Mouse (Mus musculus): ENCODE data around the gene Xpo4. TPM values are rescaled to one million over a fixed set of nuclear protein-coding genes. Genes with fewer than 3 reads are reported as not detected.
"Not testable (repeated sequence)": the region's sequence is repeated elsewhere in the genome, so short reads cannot be mapped to it uniquely, and the experiment has no call there.

Gene Xpo4
- polyA plus RNA-seq, 1 experiment from 2014 or later = 36.7 TPM

DNA sequence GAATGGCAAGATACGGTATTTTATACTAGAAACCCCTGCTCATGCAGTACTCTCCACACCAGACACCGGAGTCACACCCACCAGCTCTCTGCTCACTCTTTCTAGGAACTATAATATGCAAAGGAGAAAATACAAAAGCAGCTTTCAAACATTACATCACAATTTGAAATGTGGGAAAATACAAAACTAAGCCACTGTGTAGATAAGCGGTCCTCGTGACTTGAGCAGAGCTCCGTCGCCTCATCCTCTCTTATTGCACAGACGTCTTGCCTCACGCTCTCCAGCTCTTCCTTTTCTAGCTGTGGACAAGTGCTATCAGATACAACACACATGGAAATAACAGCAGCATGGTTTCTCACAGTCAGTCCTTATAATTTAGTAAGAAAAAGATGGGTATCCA is 25.5 kb upstream of the Xpo4 start:
- Histone ChIP-seq H3K36me3 (ENCODE audit: control insufficient read depth, insufficient read depth, low read length) (peaks cover 49% of the 10 kb centered on the region), H3K9me3 (ENCODE audit: control insufficient read depth, low read length) (no peaks in the 10 kb centered on the region), H3K4me3 (ENCODE audit: low read length) (no peak overlapping the region), H3K27ac (ENCODE audit: low read depth, low read length) (no peak overlapping the region), H3K27me3 (ENCODE audit: control insufficient read depth, insufficient read depth, low read length) (no peaks in the 10 kb centered on the region), H3K4me1 (ENCODE audit: control insufficient read depth, insufficient read depth, low read length) (no peaks in the 10 kb centered on the region), H3K4me2 (replicated peaks; ENCODE audit: low read depth, low read length) (no peak overlapping the region), H3K9ac (ENCODE audit: low read depth, low read length) (no peak overlapping the region)
- 93% methylated on average over 8 of the region's 8 CpGs for whole genome bisulfite sequencing
- no peak for ATAC-seq (ENCODE audit: low FRiP score, low TSS enrichment)

DNA sequence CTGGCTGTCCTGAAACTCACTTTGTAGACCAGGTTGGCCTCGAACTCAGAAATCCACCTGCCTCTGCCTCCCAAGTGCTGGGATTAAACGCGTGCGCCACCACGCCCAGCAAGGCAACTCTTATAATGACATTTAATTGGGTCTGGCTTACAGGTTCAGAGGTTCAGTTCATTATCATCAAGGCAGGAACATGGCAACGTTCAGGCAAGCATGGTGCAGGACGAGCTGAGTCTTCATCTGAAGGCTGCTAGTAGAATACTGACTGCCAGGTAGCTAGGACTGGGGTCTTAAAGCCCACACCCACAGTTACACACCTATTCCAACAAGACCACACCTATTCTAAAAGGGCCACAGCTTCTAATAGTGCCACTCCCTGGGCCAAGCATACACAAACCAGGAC is 22.8 kb upstream of the Xpo4 start:
- H3K4me2 ChIP-seq (replicated peaks; ENCODE audit: low read depth, low read length); H3K4me3 ChIP-seq (ENCODE audit: low read length); H3K27ac ChIP-seq (ENCODE audit: low read depth, low read length); H3K9me3 ChIP-seq (ENCODE audit: control insufficient read depth, low read length); ATAC-seq (ENCODE audit: low FRiP score, low TSS enrichment); H3K27me3 ChIP-seq (ENCODE audit: control insufficient read depth, insufficient read depth, low read length); H3K4me1 ChIP-seq (ENCODE audit: control insufficient read depth, insufficient read depth, low read length); H3K9ac ChIP-seq (ENCODE audit: low read depth, low read length): not testable (repeated sequence)
- WGBS = 93% methylated on average over 7 of the region's 7 CpGs
- H3K36me3 ChIP-seq (ENCODE audit: control insufficient read depth, insufficient read depth, low read length) = peaks cover 28% of the 10 kb centered on the region

DNA sequence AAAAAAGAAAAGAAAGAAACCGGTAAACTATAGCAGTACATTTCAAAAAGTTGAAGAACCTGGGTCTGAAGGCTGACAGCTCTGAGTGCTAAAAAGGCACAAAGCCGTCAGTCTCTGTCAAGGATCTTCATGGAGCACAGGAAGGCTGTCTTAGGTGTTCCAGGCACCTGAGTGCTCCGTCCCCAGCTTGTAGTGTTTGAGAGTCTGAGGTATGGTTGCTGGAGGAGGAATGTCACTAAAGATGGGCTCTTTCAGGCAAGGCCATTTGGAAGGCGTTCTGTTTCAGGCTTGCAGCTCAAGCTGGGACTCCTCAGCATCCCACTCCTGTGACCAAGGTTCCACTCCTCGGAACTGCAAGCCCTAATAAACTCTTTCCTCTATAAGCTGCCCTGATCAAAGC is 22.2 kb upstream of the Xpo4 start:
- H3K27me3 ChIP-seq (ENCODE audit: control insufficient read depth, insufficient read depth, low read length) = no peaks in the 10 kb centered on the region
- no peaks in the 10 kb centered on the region for H3K4me1 ChIP-seq (ENCODE audit: control insufficient read depth, insufficient read depth, low read length)
- ATAC-seq (ENCODE audit: low FRiP score, low TSS enrichment) = no peak
- H3K4me2 ChIP-seq (replicated peaks; ENCODE audit: low read depth, low read length) = no peak overlapping the region
- 80% methylated on average over 5 of the region's 5 CpGs for WGBS
- no peak overlapping the region for H3K9ac ChIP-seq (ENCODE audit: low read depth, low read length)
- H3K9me3 ChIP-seq (ENCODE audit: control insufficient read depth, low read length) = no peaks in the 10 kb centered on the region
- no peak overlapping the region for H3K27ac ChIP-seq (ENCODE audit: low read depth, low read length)
- H3K36me3 ChIP-seq (ENCODE audit: control insufficient read depth, insufficient read depth, low read length) = peaks cover 26% of the 10 kb centered on the region
- no peak overlapping the region for H3K4me3 ChIP-seq (ENCODE audit: low read length)

DNA sequence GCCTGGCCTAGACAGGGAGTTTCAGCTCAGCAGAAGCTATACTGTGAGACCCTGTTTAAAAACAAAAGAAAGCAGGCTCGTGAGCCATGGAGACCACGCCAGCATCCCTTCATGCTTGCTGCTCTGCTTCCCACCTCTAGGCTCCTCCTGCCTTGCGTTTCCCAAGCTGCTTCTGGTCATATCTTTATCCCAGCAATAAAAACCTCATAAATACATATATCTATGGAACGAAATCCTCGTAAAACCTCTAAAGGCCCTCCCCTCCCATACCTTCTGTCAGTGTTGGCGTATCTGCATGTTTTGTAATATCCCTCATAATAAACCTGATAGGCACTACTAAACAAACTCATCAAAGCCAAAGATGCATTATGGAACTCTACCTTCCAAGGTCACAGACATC is 21.4 kb upstream of the Xpo4 start:
- Histone ChIP-seq H3K27ac (ENCODE audit: low read depth, low read length) (no peak overlapping the region), H3K27me3 (ENCODE audit: control insufficient read depth, insufficient read depth, low read length) (no peaks in the 10 kb centered on the region), H3K9me3 (ENCODE audit: control insufficient read depth, low read length) (no peaks in the 10 kb centered on the region), H3K9ac (ENCODE audit: low read depth, low read length) (no peak overlapping the region), H3K4me3 (ENCODE audit: low read length) (no peak overlapping the region), H3K4me2 (replicated peaks; ENCODE audit: low read depth, low read length) (no peak overlapping the region), H3K4me1 (ENCODE audit: control insufficient read depth, insufficient read depth, low read length) (no peaks in the 10 kb centered on the region), H3K36me3 (ENCODE audit: control insufficient read depth, insufficient read depth, low read length) (peaks cover 22% of the 10 kb centered on the region)
- 87% methylated on average over 6 of the region's 6 CpGs for WGBS
- ATAC-seq (ENCODE audit: low FRiP score, low TSS enrichment) = no peak

DNA sequence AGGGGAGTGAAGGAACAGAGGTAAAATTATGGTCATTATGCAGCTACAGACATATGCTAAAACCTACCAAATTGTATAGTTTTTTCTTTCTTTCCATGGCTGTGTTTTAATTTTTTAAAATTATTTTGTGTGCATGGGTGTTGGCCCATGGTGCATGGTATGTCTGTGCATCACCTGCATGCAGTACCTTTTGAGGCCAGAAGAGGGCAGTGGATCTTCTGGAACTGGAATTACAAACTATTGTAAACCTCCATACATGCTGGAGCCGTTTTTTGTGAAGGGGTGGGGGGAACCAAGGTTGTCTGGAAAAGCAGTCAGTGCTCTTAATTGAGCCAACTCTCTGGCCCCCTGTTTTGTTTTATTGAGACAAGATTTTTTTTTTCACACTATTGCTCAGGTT is 19.3 kb upstream of the Xpo4 start:
- Histone ChIP-seq H3K4me2 (replicated peaks; ENCODE audit: low read depth, low read length) (no peak overlapping the region), H3K4me3 (ENCODE audit: low read length) (no peak overlapping the region), H3K27ac (ENCODE audit: low read depth, low read length) (no peak overlapping the region), H3K4me1 (ENCODE audit: control insufficient read depth, insufficient read depth, low read length) (no peaks in the 10 kb centered on the region), H3K9ac (ENCODE audit: low read depth, low read length) (no peak overlapping the region), H3K27me3 (ENCODE audit: control insufficient read depth, insufficient read depth, low read length) (no peaks in the 10 kb centered on the region), H3K36me3 (ENCODE audit: control insufficient read depth, insufficient read depth, low read length) (peaks cover 8% of the 10 kb centered on the region; the same call in 1 of the 2 replicates), H3K9me3 (ENCODE audit: control insufficient read depth, low read length) (no peaks in the 10 kb centered on the region)
- WGBS = 17% methylated on average over 1 of the region's 1 CpGs
- ATAC-seq (ENCODE audit: low FRiP score, low TSS enrichment) = no peak

DNA sequence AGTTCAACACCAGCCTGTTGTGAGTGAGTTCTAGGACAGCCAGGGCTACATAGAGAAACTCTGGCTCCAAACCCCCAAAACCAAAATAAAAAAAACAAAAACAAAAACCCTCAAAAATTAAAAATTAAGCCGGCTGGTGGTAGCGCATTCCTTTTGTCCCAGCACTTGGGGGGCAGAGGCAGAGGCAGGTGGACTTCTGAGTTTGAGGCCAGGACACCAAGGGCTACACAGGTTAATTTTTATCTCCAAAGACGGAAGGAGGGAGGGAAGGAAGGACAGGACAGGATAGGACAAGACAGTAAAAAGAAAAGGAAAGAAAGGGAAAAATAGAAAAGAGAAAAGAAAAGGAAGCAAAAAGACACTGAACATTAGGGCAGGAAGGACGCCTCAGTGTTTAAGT is 17.5 kb upstream of the Xpo4 start:
- ATAC-seq (ENCODE audit: low FRiP score, low TSS enrichment) = no peak
- WGBS = 85% methylated on average over 4 of the region's 4 CpGs
- Histone ChIP-seq H3K27ac (ENCODE audit: low read depth, low read length) (no peak overlapping the region), H3K27me3 (ENCODE audit: control insufficient read depth, insufficient read depth, low read length) (no peaks in the 10 kb centered on the region), H3K4me3 (ENCODE audit: low read length) (no peak overlapping the region), H3K4me1 (ENCODE audit: control insufficient read depth, insufficient read depth, low read length) (no peaks in the 10 kb centered on the region), H3K4me2 (replicated peaks; ENCODE audit: low read depth, low read length) (no peak overlapping the region), H3K9me3 (ENCODE audit: control insufficient read depth, low read length) (no peaks in the 10 kb centered on the region), H3K9ac (ENCODE audit: low read depth, low read length) (no peak overlapping the region), H3K36me3 (ENCODE audit: control insufficient read depth, insufficient read depth, low read length) (no peaks in the 10 kb centered on the region)

DNA sequence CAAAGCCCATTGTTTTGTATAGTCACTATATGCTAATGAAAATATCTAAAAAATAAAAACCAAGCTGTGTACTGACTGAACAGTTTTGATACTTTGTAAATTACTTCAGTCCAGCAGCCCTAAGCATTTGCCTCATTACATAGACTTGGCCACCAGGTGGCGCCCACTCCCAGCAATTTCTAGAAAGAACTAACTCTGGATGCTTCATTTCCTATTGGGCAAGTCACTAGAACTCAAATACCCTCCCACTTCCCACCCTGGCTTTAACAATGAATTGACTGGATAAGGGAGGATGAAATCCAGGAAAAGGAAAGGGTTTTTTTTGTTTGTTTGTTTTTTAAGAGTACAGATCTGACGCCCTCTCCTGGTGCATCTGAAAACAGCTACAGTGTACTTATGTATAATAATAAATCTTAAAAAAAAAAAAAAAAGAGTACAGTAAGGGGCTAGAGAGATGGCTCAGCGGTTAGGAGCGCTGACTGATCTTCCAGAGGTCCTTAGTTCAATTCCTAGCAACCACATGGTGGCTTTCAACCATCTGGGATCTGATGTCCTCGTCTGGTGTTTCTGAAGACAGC is 14.8 kb upstream of the Xpo4 start:
- H3K36me3 ChIP-seq (ENCODE audit: control insufficient read depth, insufficient read depth, low read length) = no peaks in the 10 kb centered on the region
- H3K9me3 ChIP-seq (ENCODE audit: control insufficient read depth, low read length) = no peaks in the 10 kb centered on the region
- ATAC-seq (ENCODE audit: low FRiP score, low TSS enrichment) = peak; percentile 82
- no peak overlapping the region for H3K27ac ChIP-seq (ENCODE audit: low read depth, low read length)
- no peak overlapping the region for H3K9ac ChIP-seq (ENCODE audit: low read depth, low read length)
- no peaks in the 10 kb centered on the region for H3K4me1 ChIP-seq (ENCODE audit: control insufficient read depth, insufficient read depth, low read length)
- no peak overlapping the region for H3K4me3 ChIP-seq (ENCODE audit: low read length)
- no peak overlapping the region for H3K4me2 ChIP-seq (replicated peaks; ENCODE audit: low read depth, low read length)
- H3K27me3 ChIP-seq (ENCODE audit: control insufficient read depth, insufficient read depth, low read length) = no peaks in the 10 kb centered on the region
- 40% methylated on average over 5 of the region's 5 CpGs for WGBS

DNA sequence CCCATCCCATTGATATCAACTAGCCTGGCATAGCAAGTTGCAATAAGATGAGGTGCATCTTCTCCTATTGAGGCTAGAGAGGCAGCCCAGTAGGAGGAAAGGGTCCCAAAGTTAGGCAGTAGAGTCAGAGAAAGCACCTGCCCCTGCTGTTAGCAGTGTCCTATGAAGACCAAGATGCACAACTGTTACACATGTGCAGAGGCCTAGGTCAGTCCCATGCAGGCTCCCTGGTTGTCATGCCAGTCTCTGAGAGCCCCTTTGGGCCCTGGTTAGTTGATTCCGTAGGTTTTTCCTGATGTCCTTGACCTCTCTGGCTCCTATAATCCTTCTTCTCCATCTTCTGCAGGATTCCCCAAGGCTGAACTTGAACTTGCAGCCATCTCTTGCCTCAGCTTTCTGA is 14.3 kb upstream of the Xpo4 start:
- no peaks in the 10 kb centered on the region for H3K9me3 ChIP-seq (ENCODE audit: control insufficient read depth, low read length)
- H3K4me2 ChIP-seq (replicated peaks; ENCODE audit: low read depth, low read length) = no peak overlapping the region
- no peaks in the 10 kb centered on the region for H3K4me1 ChIP-seq (ENCODE audit: control insufficient read depth, insufficient read depth, low read length)
- H3K27ac ChIP-seq (ENCODE audit: low read depth, low read length) = no peak overlapping the region
- H3K4me3 ChIP-seq (ENCODE audit: low read length) = no peak overlapping the region
- H3K27me3 ChIP-seq (ENCODE audit: control insufficient read depth, insufficient read depth, low read length) = no peaks in the 10 kb centered on the region
- H3K36me3 ChIP-seq (ENCODE audit: control insufficient read depth, insufficient read depth, low read length) = no peaks in the 10 kb centered on the region
- ATAC-seq (ENCODE audit: low FRiP score, low TSS enrichment) = no peak
- WGBS = 19% methylated on average over 1 of the region's 1 CpGs
- no peak overlapping the region for H3K9ac ChIP-seq (ENCODE audit: low read depth, low read length)

DNA sequence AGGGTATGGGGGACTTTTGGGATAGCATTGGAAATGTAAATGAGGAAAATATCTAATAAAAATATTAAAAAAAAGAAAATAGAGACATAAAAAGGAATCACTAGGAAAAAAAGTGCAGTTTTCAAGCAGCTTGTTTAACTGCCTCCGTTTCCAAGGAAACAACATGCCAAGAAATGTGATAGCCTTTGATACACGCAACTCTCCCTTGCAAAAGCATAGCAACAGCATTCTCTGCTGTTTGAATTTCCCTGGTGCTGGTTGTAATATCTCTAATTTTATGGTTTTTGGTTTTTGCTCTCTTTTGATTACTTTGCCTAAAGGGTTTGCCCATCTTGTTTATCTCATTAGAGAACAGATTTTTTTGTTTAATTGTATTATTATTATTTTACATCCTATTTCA is 10.3 kb upstream of the Xpo4 start:
- Histone ChIP-seq H3K27ac (ENCODE audit: low read depth, low read length) (no peak overlapping the region), H3K4me3 (ENCODE audit: low read length) (no peak overlapping the region), H3K36me3 (ENCODE audit: control insufficient read depth, insufficient read depth, low read length) (no peaks in the 10 kb centered on the region), H3K9me3 (ENCODE audit: control insufficient read depth, low read length) (no peaks in the 10 kb centered on the region), H3K9ac (ENCODE audit: low read depth, low read length) (no peak overlapping the region), H3K4me2 (replicated peaks; ENCODE audit: low read depth, low read length) (no peak overlapping the region), H3K27me3 (ENCODE audit: control insufficient read depth, insufficient read depth, low read length) (no peaks in the 10 kb centered on the region), H3K4me1 (ENCODE audit: control insufficient read depth, insufficient read depth, low read length) (no peaks in the 10 kb centered on the region)
- 35% methylated on average over 2 of the region's 2 CpGs for WGBS
- no peak for ATAC-seq (ENCODE audit: low FRiP score, low TSS enrichment)
